Mouse (Mus musculus) inflammation-experienced regulatory T-cells, adult 16 weeks (primary cell): ENCODE results near the gene Csnk2b. TPM values are rescaled to one million over a fixed set of nuclear protein-coding genes. Genes with fewer than 3 reads are reported as not detected.

ENCODE experiments used
- polyA plus RNA-seq: library from polyadenylated mRNA; unstranded; fragments of 100-300 nt; shearing (Covaris generic); gene quantifications from one replicate; pipeline ENCODE4 v1.2.1, GENCODE M21; 2017

The Csnk2b gene
- 279 TPM for polyA plus RNA-seq

DNA sequence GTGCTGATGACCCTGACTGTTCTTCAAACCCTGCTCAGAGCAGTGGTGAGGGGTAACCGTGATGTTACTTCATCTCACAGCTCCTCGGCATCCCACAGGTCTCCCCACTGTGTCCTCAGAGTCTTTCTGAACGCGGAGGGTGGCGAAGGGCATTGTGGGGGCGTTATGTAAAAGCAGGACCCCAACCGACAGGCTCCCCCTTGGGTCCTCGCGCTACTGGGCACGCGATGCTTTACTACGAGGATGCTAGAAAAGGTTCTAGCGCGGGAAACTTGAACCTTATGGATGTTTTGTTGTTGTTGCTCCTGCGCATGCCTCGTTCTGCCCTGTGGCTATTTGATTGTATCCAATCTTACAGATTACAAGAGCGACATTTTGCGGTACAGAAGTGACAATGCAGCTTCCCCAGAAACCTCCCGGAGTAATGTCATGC is at the start of gene Csnk2b:
Csnk2b (minus strand) TSS at position 183 of the 433 bp plus-strand sequence.

GRCm38 (mm10) chr17:35164568-35165450 is 43.0 kb upstream of the Csnk2b start, which contains the start of gene Prrc2a:
TSS of gene Prrc2a (minus strand) at chr17:35164897.

DNA sequence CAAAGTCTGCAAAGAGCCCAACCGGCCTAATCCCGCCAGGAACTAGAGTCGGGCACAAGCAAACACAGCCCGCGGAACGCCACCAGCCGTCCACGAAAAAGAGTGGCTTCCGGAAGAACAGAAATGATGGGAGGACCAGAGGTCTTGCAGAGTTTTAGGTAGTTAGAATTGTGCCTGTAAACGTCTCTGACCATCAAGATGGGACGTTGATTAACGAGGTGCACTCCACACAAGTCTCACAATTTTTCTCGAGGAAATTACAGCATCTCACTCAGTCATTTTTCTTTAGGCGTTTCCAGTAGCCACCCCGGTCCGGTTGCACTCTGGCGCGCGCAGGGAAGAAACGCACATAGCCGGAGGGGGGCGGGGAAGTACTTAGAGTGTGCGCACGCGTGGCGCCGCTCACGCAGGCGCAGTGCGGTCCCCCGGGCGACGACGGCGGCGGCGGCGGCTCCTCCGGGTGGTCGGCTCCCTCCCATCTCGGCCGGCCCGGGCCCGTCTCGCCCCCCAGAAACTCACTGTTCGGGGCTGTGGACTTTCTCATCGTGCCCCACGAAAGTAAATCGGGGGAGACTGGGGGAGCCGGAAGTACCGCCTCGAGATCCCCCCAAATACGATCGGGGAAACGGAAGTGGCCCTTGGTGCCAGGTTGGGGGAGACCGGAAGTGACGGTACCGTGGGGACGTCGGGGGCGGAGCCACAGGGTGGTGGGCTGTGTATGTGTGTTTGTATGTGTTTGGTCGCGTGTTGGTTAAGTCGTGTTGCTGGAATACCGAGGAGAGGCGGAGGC is 13.1 kb upstream of the Csnk2b start, which contains the start of gene Bag6:
Bag6 (plus strand) TSS at position 378 of the 790 bp plus-strand sequence.

DNA sequence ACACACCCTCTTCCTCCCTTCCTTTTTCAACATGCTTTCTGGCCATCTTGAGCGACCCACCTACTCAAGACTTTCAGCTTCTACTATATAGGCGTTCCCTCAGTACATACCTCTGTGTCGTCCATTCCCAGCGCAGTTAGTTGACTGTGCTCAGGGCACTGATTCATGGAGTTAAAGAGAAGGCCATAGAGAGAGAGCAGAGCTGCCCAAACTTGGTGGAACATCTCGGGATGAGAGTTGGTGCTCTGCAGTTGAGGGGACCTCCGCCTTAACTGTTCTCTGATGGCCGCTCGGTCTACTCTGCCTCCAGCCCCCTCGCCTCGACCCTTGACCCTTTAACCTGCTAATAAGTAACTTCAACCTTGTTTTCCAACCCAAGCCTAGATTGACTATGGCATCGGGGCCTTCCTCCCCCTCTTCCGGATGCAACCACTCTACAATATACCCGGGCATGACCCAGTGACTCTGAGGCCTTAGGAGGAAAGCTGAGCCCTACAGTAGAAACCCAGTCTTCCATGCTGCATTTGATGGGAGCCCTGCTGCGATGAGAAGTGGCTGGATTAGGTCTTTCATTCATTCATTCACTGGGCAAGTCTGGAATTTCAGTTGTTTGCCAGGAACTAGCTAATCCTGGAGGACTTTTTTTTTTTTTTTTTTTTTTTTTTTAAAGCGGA is 9.8 kb upstream of the Csnk2b start, which contains the start of gene Apom:
Apom (minus strand) TSS at position 551 of the 674 bp plus-strand sequence.

DNA sequence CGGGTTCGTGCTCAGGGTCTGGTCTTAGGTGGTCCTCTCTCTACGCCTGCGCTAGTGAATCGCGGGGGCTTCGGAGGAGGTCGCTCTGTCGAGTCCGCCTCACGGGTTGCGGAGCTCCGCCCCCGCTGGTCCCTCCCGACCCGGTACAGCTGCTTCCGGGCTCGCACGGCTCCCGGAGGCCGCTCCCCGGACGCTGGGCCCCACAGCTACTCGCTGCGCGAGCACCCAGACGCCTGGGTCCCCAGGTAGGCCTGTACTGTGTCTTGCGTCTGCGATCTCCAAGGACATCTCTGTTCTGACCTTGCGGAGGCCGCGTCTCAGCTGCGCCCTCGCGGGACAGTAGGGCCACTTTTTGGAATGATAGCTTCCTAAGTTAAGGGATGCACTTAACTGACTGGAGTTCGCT is 4.4 kb upstream of the Csnk2b start, which contains the start of gene D17H6S53E:
D17H6S53E (plus strand) TSS at position 168 of the 406 bp plus-strand sequence.

GRCm38 (mm10) chr17:35121143-35121799 is 582 bp downstream of the Csnk2b start, which contains the start of gene Gpank1:
TSS of gene Gpank1 (plus strand) at chr17:35121455.

DNA sequence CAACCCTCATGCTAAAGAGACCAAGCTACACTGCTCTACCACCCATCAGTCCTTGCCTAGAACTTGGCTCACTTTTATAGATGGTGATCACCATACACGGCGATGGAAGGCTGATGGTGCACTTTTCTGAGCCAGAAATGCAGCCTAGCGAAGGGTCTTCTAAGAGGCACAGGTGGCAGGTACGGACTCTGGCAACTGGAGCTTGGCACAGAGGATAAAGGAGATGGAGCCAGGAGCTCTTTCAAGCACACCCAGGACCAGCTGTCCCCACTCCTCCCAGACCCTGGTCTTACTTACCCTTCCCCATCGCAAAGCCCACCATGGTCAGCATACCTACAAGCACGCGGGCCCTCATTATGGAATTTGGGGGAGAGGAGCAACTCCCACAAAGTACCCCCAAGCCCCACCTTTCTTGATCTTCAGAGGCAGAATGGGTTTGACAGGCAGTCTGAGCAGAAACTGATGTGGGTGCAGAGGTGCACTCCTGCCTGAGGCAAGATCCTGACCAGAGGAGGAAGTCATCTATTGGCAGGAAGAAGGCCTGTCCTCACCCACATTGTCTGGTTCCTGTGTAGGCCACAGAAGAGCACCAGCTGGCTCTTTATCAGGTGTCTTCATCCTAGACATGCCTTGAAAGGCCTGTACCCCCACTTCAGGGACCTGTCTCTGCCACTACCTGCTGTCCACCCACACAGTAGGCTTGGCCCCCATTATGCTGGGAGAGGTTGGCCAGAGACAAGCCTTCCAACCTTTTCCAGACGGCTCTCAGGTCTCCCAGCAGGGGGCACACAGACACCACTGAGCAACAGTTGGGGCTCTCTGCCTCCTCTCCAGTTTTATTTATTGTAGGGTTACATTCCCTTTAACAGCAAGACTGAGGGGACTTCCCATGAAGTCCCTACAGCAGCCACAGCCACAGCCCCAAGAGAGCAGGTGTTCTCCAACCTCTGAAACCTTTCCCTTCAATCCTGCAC is 6.5 kb downstream of the Csnk2b start, which contains the start of gene Ly6g5b:
Ly6g5b (minus strand) TSS at position 383 of the 974 bp plus-strand sequence.

DNA sequence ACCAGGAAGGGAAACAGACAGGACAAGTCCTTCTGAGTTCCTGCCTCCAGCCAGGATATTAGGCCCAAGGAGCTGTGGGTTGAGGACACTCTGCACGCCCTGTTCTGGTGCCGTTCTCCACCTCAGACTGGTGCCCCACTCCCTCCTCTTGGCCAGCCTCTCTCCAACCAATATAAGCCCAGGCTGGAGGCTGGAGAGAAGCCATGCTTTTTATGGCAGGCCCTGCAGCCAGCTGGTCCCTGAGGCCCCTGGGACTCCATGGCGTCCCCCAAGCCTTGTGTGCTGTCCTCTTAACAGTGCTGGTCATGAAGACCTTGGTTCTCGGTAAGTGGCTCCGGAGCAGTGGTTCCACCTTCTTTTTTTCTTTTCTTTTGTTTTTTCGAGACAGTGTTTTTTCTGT is 13.8 kb downstream of the Csnk2b start, which contains the start of gene Ly6g5c:
Ly6g5c (plus strand) TSS at position 183 of the 400 bp plus-strand sequence.

GRCm38 (mm10) chr17:35088825-35089644 is 32.8 kb downstream of the Csnk2b start, which contains the start of gene Abhd16a:
TSS of gene Abhd16a (plus strand) at chr17:35089263.

GRCm38 (mm10) chr17:35085208-35085865 is 36.5 kb downstream of the Csnk2b start, which contains the start of gene Ly6g6f:
TSS of gene Ly6g6f (minus strand) at chr17:35085610.

DNA sequence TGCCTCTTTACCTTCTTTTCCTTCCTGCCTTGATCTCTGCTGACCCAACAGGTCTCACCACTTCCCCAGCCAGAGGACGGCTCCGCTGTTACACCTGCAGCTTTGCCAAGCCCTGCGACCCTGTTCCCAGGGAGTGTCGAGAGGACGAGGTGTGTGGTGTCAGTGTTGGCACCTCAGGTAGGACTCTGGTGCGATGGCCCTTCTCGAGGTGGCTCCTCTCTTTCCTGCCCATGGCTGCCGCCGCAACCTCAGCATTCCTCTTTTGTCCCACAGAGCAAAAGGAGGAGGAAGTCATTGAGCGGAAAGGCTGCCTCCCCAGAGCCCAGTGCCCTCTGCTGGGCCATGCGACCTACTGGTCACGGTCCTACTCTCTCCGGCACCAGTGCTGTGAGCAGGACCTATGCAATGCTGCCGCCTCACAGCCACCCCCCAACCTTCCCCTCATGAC is 44.0 kb downstream of the Csnk2b start, which contains the start of gene Ly6g6d:
Ly6g6d (minus strand) TSS at position 280 of the 448 bp plus-strand sequence.

DNA sequence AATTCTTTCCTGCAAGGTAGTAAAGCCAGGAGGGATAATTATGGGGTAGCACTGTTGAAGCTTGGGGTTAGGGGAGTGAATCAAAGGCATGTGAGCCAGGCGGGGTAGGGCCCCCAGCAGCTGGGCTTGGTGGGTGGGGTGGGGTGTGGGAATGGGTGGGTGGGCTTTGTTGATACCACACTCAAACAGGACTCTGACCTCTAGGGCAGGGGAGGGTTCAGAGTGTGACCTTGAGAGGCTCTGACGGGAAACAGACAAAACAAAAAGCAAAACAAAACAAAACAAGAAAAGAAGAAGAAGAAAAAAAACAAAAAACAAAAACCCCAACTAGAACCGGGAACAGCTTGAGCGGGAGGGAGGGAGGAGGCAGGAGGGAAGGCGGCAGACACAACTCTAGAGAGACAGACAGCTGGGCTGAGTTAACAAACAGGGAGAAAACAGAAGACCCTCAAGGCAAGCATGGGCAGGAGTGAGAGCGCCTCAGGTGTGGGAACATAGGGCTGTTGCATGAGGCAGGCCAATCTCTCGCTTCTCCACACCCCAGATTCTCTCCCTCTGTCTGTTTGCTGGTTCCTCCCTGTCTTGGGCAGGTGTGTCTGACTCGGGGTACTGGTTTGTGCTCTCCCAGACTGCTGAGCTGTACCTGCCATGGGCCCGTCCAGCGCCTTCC is 45.2 kb downstream of the Csnk2b start, which contains the start of gene Ly6g6e:
Ly6g6e (plus strand) TSS at position 396 of the 670 bp plus-strand sequence.

Other genes with a start within 250 kb of the Csnk2b start
- 0.66 TPM for gene Zbtb12, start 242.6 kb downstream of the Csnk2b start, polyA plus RNA-seq
- not detected for gene Gm20547, start 240.0 kb downstream of the Csnk2b start, polyA plus RNA-seq
- 3.3 TPM for gene C2, start 223.8 kb downstream of the Csnk2b start, polyA plus RNA-seq
- gene Ehmt2, start 223.6 kb downstream of the Csnk2b start, polyA plus RNA-seq: 45.6 TPM
- gene Slc44a4, start 207.6 kb downstream of the Csnk2b start, polyA plus RNA-seq: not detected
- gene Neu1, start 190.8 kb downstream of the Csnk2b start, polyA plus RNA-seq: 107 TPM
- gene Hspa1b, start 162.8 kb downstream of the Csnk2b start, polyA plus RNA-seq: 15.1 TPM
- gene Gm20481, start 152.1 kb downstream of the Csnk2b start, polyA plus RNA-seq: not detected
- gene Hspa1a, start 149.9 kb downstream of the Csnk2b start, polyA plus RNA-seq: 4.3 TPM
- gene Hspa1l, start 149.3 kb downstream of the Csnk2b start, polyA plus RNA-seq: 0.13 TPM
- 60.3 TPM for gene Lsm2, start 140.2 kb downstream of the Csnk2b start, polyA plus RNA-seq
- gene Vars, start 121.1 kb downstream of the Csnk2b start, polyA plus RNA-seq: 276 TPM
- 0.44 TPM for gene Vwa7, start 105.5 kb downstream of the Csnk2b start, polyA plus RNA-seq
- 4.4 TPM for gene Sapcd1, start 94.0 kb downstream of the Csnk2b start, polyA plus RNA-seq
- gene Msh5, start 75.3 kb downstream of the Csnk2b start, polyA plus RNA-seq: 1.5 TPM
- 611 TPM for gene Clic1, start 72.1 kb downstream of the Csnk2b start, polyA plus RNA-seq
- gene Ddah2, start 63.0 kb downstream of the Csnk2b start, polyA plus RNA-seq: 2.5 TPM
- gene Ly6g6c, start 56.7 kb downstream of the Csnk2b start, polyA plus RNA-seq: not detected
- not detected for gene Mpig6b, start 55.9 kb downstream of the Csnk2b start, polyA plus RNA-seq
- gene Ly6g6e, start 45.2 kb downstream of the Csnk2b start, polyA plus RNA-seq: not detected
- not detected for gene Ly6g6d, start 44.0 kb downstream of the Csnk2b start, polyA plus RNA-seq
- not detected for gene Ly6g6f, start 36.4 kb downstream of the Csnk2b start, polyA plus RNA-seq
- gene Abhd16a, start 32.8 kb downstream of the Csnk2b start, polyA plus RNA-seq: 86.4 TPM
- gene Ly6g5c, start 13.8 kb downstream of the Csnk2b start, polyA plus RNA-seq: not detected
- 2.4 TPM for gene Ly6g5b, start 6.6 kb downstream of the Csnk2b start, polyA plus RNA-seq
- gene Gpank1, start 598 bp downstream of the Csnk2b start, polyA plus RNA-seq: 62.3 TPM
- 5.5 TPM for gene D17H6S53E, start 4.3 kb upstream of the Csnk2b start, polyA plus RNA-seq
- gene Apom, start 10.0 kb upstream of the Csnk2b start, polyA plus RNA-seq: not detected
- 48.9 TPM for gene Bag6, start 13.1 kb upstream of the Csnk2b start, polyA plus RNA-seq
- 17.8 TPM for gene Prrc2a, start 42.8 kb upstream of the Csnk2b start, polyA plus RNA-seq
- 7.4 TPM for gene Aif1, start 54.0 kb upstream of the Csnk2b start, polyA plus RNA-seq
- 9.5 TPM for gene Lst1, start 66.4 kb upstream of the Csnk2b start, polyA plus RNA-seq
- gene Ltb, start 72.4 kb upstream of the Csnk2b start, polyA plus RNA-seq: 1,703 TPM
- 46.9 TPM for gene Tnf, start 80.0 kb upstream of the Csnk2b start, polyA plus RNA-seq
- gene Lta, start 83.3 kb upstream of the Csnk2b start, polyA plus RNA-seq: 140 TPM
- 1.6 TPM for gene Gm16181, start 98.8 kb upstream of the Csnk2b start, polyA plus RNA-seq
- 8.7 TPM for gene Atp6v1g2, start 111.6 kb upstream of the Csnk2b start, polyA plus RNA-seq
- 23.1 TPM for gene Nfkbil1, start 113.7 kb upstream of the Csnk2b start, polyA plus RNA-seq
- gene Ddx39b, start 119.7 kb upstream of the Csnk2b start, polyA plus RNA-seq: 257 TPM
- gene H2-D1, start 140.7 kb upstream of the Csnk2b start, polyA plus RNA-seq: 7,111 TPM
- 0.34 TPM for gene H2-Q1, start 198.4 kb upstream of the Csnk2b start, polyA plus RNA-seq
- 20.6 TPM for gene H2-Q2, start 220.2 kb upstream of the Csnk2b start, polyA plus RNA-seq